Mouse (Mus musculus): ENCODE measurements around the gene Ggn.
"Not testable (repeated sequence)": the region's sequence is repeated elsewhere in the genome, so short reads cannot be mapped to it uniquely, and the experiment has no call there.

Gene Ggn

DNA sequence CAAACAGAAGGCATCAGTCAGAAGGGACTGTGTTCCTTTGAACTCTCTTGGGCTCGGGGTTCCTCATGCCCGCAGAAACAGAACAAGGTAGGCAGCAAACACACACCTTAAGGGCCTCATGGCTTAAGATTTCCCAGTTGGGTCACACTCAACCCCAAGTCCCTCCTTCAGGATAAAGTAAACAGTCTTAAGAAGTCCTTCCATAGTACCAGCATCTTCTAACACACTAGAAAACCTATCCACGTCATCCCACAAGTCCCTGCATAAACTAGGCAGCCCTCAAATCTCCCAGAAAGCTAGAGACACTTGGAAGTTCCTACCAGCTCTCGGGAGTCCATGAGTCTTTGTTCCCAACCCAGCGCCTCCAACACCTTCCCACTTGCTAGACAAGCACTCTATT lies 7.7 kb upstream of the Ggn start:
- DNase-seq: no peak

DNA sequence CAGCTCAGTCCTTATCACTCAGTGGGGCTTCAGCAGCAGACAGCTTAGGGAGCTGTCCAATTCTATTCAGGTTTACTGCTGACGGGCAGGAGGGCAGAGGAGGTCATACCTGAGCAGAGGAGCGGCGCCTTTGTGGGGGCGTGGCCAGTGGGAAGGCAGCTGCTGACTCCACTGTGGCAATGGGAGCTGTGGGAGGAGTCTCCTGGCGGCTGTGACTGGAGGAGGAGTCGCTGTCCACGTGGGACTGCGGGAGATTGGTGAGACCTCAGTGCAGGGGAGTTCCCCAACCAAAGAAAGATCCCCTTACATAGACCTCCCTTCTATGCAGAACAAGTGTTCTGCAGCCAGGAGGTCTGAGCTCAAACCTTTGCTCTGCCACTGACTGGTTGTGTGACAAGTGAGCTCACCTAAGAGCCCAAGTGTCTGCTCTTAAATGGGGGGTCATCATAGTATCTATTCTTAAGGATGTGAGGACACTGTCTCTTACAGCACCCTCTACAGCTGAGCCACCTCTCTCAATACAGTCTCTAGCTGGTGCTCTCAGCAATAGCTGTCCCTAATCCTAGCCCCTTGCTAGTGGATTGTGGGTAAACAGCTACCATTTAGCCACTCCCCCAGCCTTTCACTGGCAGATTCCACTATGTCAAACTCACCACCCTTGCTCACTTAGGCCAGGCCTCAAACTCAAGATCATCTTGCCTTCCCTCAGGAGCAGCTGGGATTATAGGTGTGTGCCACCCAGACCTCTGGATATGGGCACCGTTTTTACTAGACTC lies 7.1 kb upstream of the Ggn start:
- DNase-seq: peak; percentile 84 to 88

DNA sequence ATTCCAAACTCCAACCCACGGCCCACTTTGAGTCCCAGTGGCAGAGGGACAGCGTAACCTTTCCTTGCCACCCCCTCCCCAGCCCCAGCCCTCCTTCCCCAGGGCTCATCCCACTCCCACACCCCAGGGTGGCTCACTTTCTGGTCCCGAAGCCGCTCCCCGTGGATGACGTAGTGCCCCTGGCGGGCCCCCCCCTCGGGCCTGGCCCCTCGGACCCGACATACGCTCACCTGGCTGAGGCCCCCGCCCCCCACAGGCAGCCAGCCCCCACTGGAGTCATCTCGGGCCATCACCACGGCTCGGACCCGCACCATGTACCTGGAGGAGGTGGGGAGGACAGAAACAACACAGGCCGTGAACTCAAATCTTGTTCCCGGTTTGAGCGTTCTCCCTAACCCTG lies 2.4 kb upstream of the Ggn start:
- no peak for DNase-seq

DNA sequence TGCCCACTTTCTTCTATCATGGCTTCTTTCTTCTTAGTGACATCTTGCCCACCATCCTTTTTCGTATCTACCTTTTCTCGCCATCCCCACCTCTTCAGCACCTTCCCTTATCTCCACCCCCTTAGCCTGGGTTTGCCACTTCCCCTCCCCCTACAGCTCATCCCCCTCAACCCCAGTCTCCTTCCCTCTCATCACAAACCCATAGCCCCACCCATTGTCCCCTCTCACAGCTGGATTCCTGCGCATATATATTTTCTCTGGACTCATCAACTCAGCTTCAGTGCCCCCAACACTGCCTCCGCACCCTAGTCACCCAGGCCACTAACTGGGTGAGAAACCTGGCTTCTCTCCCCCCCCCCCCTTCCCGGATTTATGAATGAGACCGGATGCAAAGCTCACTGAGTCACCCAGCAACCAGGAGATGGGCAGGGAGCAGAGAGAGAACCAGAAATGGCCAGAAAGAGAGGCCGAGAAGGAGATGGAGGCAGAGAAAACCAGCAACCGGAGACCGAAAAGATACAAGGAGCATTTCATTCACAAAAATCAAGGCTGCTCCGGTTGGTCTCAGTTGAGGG lies 1.8 kb upstream of the Ggn start:
- no peak for DNase-seq

DNA sequence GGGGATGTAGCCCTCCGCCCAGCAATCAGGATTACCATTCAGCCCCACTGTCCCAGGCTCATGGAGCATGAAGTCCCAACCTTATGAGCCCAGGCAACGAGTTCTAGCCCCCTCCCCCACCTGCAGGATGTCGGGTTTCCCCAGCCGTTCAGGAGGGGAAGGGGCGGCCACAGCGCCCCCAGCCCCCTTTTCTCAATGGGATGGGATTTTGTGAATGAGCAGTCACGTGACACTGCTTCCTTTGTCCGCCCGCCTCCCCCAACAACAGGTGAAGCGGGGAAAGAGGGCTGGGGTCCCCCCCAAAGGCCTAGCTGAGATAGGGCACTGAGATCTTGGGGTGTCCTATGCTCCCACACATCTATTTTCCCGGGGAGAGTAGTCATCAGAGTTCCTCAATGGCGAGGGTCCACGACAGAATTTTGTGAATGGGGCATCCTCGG lies 1.2 kb upstream of the Ggn start:
- DNase-seq: no peak

DNA sequence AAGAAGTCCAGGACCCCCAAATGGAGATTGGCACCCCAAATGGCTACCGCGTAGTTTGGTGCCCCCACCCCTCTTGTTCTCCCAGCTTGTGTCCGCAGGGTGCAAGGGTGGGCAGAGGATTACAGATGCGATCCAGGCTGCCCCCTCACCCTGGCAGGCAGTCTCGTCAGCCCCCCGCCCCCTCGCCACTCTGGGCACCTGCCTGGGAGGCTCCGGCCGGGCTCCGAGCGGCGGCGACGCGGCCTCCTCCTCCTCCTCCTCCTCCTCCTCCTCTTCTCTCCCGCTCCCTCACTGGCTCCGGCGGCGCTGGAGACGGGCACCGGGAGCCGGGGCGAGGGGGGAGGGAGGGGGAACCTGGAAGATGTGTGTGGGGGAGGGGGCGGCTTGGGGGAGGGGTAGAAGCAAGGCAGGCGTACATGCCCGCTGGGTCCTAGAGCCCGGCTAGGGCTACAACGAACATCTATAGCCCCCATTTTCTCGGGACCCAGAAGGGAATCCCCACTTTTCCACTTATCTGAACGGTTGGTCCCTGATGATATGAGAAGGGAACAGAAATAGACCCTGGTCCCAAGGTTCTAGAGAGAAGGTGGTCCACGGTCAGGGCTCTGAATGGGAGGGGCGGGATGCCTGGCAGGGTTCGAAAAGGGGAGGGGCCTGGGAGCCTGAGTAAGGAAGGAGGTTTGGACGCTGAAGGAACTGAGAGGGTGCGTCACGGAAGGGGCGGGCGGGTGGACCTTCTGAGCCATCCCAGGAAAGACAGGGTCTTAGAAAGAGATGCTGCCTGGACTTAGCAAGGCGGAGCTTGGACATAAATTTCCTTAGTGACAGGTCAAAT lies 562 bp upstream of the Ggn start:
- peak; percentile 84 to 86 for DNase-seq

DNA sequence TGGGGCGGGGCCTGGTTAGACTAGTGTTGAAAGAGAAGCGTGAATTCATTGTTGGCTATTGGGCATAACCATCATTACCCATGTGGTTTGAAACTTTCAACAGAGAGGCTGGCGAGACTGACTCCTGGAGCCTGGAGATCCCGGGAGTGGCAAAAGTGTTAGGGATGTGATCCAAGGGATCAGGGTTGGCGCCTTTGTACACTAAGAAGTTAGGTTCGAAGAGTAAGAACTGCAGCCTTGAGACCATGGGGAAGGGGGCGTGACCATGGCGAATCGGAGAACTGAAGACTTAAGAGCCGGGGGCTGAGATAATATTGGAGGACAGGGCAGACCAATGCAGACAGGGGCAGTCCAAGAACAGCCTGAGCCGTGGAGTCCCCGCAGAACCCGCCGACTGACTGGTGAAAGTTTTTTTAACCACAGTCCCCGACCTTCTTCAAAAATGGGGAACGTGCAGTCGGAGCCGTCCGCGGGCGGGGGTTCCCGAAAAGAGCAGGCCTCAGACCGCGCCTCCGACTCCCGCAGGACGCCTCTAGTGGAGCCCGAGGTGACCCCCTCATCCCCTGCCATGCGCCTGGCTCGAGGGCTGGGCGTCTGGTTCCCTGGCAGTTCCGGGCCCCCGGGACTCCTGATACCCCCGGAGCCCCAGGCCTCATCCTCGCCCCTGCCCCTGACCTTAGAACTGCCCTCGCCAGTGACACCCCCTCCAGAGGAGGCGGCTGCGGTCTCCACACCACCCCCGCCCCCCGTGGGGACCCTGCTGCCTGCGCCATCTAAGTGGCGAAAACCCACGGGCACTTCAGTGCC lies 948 bp downstream of the Ggn start:
- DNase-seq: peak in 1 of 2 experiments; percentile 30

DNA sequence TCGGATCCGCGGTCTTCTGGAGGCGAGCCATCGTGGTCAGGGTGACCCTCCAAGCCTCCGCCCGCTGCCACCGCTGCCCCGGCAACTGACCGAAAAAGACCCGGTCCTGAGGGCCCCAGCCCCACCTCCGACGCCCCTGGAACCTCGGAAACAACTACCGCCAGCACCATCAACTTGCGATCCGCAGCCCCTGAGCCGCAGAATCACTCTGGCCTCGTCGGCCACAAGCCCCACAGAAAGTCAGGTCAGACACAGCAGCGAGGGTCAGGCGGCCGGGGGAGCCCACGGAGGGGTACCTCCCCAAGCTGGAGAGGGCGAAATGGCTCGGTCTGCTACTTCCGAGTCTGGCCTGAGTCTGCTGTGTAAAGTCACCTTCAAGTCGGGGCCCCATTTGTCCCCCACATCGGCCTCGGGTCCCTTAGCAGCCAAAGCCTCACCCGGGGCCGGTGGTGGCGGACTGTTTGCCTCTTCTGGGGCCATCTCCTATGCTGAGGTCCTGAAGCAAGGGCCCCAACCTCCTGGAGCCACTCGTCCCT lies 1.6 kb downstream of the Ggn start:
- DNase-seq: no peak

DNA sequence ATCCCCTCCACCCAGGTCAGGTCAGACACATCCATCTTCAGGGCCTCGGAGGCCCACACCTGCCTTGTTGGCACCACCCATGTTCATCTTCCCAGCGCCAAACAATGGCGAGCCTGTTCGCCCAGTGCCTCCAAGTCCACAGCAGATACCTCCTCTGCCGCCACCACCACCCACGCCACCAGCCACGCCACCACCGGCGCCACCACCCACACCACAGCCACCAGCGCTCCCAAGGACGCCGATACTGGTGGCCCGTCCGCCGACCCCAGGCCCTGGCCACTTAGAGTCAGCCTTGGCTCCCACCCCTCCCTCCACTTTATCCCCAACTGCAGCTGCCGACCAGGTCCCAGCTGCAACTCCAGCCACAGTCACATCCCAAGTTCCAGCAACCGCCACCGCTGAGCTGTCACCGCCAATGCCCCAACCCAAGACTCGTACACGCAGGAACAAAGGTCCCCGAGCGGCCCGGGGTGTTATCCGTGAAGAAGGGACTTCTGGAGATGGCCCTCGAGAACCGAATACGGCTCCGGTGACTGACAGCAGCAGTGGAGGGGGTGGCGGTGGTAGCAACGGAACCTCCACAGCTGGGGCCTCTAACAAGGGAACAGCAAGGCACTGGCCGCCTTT lies 2.5 kb downstream of the Ggn start:
- no peak for DNase-seq

DNA sequence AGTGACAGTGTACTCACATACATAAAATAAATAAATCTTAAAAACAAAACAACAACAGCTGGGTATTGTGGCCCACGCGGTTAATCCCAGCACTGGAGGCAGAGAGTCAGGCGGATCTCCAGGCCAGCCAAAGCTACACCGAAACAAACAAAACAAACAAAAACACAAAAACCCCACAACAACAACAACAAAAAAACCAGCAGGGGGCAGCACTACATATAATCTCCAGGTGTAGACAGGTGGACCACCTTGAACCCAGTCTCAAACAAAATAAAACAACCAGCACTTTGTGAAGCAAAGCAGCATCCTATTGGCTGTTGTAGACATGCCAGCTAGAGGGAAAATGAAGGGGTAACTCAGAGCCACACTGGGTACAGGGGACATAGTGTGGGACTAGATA lies 8.1 kb downstream of the Ggn start:
- peak in 1 of 2 experiments; percentile 55 for DNase-seq

DNA sequence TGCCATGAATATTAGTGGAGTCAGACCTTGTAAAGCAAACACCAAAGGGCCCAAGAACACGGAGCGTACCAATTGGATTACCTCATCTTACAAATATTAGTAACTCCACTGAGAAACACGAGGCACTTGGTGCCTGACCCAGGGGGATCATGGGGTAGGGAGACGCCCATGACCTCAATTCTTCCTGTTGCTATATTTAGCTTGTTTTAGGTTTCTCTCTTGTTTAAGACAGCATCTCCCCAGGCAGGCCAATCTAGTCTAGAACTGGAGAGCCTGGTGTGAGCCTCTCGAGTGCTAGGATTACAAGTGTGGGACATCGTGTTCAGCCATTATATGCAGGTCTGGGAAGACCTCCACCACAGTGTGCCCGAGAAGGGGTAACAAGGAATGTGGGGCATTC lies 9.3 kb downstream of the Ggn start:
- no peak for DNase-seq

DNA sequence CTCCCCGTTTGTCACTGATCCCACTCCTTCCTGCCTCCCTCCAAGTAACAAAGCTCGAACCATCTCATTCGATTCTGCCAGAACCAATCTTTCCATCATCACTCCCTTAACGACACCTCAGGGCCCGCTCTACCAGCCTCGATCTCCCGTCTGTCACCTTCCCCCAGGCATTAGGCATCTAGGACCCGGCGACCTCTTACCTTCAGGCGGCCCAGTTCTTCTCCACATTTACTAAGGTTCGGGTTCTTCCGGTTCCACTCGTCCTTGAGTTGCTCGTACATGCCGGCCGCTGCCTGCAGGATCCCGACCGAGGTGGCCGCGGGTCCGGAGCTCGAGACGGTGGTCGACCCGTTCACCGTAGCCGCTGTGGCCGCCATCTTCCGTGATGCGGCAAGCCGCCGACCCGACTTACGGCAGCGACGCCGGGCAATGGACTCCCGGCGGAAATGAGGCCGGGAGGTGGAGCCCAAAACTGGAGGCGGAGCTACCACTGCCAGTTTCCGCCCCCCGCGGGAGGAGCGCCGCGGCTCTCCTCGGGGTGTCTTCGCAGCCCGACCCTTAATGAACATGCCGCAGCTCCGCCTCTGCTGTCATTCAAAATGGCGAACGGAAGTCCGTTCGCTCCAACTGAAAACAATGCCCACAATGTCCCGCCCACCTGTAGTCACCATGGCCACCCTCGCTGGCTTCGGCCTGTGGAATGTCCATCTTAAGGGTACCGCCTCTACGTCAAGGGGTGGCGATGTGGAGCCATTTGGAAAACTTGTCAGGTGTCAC lies 10.3 kb downstream of the Ggn start, which contains the start of gene Psmd8:
Psmd8 (minus strand) TSS at position 625 of the 777 bp plus-strand sequence.
- peak; percentile 98 for DNase-seq

DNA sequence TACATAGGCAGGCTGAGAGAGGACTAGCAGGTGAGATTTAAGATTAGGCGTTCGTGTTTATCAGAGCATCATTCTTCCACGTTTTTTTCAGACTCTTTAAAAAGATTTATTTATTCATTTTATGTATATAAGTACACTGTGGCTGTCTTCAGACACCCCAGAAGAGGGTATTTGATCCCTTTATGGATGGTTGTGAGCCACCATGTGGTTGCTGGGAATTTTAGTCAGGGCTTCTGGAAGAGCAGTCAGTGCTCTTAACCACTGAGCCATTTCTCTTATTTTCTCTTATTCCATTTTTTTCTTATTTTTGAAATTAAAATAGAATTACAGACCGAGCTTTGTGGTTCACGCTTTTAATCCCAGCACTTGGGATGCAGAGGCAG lies 10.8 kb downstream of the Ggn start:
- DNase-seq: no peak

DNA sequence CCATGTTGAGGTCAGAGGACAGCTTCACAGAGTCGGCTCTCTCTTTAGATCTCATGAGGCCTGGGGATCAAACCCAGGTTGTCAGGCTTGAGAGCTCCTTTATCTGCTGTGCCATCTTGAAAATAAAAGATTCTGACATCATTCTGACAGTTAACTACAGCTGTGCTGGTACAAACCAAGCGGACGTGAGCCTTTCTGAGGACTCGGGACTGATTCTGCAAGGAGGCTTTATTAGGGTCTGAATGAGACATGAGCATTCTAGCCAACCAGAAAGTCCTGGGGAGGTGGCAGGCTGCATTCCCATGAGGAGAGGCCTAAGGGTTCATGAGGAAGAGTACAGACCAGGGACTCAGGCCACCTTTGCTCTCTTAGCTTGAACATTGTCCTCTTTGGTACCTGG lies 11.3 kb downstream of the Ggn start:
- not testable (repeated sequence) for DNase-seq

DNA sequence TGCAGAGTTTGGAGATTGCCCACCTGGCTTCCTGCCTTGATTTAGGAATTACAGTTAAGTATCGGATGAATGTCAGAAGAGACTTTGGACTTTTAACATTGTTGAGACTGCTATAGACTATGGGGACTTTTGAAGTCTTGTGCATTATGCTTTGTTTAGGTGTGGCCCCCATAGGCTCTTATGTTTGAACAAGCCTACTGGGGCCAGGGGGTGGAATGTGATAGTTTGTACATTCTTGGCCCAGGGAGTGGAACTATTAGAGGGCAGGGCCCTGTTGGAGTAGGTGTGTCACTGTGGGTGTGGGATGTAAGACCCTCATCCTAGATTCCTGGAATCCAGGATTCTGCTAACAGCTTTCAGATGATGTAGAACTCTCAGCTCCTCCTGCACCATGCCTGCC lies 24.2 kb downstream of the Ggn start:
- not testable (repeated sequence) for DNase-seq

DNA sequence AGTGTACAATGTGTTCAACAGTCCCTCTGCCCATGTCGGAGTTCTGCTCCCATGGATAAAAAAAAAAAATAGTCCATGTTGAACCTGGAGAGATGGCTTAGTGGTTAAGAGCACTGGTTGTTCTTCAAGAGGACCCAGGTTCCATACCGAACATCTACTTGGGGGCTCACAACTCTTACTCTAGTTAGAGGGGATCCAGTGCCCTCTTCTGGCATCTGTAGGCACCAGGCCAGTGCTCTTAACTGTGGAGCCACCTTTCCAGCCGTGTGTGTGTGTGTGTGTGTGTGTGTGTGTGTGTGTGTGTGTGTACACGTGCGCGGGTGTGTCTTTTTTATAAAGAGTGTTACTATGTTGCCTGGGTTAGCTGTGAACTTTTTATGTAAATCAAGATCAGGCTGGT lies 32.6 kb downstream of the Ggn start:
- no peak for DNase-seq

DNA sequence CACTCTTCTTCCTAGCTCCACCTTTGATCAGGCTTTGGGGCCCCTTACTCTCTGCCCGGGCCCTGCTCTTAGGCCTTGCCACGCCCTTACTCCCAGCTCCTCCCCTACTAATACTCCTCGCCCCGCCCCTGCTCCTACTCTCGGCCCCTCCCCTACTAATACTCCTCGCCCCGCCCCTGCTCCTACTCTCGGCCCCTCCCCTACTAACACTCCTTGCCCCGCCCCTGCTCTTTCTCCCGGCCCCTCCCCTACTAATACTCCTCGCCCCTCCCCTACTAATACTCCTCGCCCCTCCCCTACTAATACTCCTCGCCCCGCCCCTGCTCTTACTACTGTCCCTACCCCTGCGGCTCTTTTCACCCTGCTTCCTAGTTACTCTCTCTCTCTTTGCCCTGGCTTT lies 41.0 kb downstream of the Ggn start:
- DNase-seq: peak in 1 of 2 experiments; percentile 66

DNA sequence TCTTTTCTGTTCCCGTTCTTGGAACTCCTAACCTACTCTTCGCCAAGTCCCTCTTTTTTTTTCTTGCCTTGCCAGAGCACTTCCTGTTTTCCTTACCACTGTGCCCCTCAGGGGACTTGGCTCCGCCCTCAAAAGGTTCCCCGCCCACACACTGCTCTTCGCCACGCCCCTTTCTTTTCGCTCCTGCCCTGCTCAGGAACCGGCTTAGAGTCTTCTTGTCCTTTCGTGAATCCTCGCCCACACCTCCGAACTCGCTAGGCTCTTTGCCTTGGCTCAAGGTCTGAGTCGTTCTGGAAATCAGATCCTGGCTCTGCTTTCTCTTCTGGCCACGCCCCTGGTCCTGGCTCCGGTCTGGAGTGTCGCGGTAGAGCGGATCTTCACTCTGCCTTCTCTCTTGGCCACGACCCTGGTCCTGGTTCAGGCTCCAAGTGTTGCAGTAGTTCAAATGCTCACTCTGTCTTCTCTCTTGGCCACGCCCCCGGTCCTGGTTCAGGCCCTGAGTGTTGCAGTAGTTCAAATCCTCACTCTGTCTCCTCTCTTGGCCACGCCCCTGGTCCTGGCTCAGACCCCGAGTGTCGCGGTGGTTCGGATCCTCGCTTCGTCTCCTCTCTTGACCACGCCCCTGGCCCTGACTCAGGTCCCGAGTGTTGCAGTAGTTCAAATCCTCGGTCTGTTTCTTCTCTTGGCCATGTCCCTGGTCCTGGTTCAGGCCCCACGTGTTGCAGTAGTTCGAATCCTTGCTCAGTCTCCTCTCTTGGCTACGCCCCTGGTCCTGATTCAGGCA lies 41.6 kb downstream of the Ggn start:
- peak; percentile 79 to 88 for DNase-seq

DNA sequence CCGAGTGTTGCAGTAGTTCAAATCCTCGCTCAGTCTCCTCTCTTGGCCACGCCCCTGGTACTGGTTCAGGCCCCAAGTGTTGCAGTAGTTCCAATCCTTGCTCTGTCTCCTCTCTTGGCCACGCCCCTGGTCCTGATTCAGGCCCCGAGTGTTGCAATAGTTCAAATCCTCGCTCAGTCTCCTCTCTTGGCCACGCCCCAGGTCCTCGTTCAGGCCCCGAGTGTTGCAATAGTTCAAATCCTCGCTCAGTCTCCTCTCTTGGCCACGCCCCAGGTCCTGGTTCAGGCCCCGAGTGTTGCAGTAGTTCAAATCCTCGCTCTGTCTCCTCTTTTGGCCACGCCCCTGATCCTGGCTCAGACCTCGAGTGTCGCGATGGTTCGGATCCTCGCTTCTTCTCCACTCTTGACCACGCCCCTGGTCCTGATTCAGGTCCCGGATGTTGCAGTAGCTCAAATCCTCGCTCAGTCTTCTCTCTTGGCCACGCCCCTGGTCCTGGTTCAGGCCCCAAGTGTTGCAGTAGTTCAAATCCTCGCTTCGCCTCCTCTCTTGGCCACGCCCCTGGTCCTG lies 42.3 kb downstream of the Ggn start:
- peak in 1 of 2 experiments; percentile 24 for DNase-seq
